In the genomic region with DNA sequence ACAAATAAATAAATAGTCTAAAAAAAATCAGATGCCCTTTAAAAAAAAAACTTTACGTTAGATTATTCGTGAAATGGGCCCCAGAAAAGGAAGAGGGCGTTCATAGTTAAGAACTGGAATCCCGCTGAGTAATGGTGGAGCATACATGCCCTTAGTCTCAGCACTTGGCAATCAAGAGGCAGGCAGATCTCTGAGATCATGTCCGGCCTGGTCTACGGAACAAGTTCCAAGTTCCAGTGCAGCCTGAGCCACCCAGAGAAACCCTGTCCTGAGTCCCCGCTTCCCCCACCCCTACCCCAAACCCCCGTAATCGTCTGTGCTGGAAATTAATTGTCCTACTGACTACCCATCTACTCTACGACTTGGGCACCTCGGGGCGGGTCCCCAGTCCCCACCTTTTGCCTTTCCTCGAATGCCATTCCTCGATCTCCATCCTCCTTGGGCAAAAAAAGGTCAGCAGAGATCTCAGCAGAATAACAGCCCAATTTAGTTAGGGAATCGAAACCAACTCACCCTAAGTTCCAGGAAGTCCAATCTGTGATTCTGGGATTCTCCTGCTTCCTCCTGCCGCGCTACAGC, we compare ENCODE assay signal across 8 mouse cellular contexts. TPM values are rescaled to one million over a fixed set of nuclear protein-coding genes. Genes with fewer than 3 reads are reported as not detected.
A peak's percentile ranks its signal among the peaks of the same experiment; 100 is the strongest.
DNase-seq lines count a peak whose midpoint lies in the region; ATAC-seq and TF ChIP-seq lines count a peak whose summit lies in the region.

No protein-coding gene starts in this region.

- no peaks in the 10 kb centered on the region for H3K9me3 ChIP-seq in embryonic facial prominence, embryonic 11.5 days (replicated peaks; ENCODE audit: control insufficient read depth, low read length)
- no peaks in the 10 kb centered on the region for H3K9me3 ChIP-seq in hindbrain, embryonic 11.5 days (ENCODE audit: control insufficient read depth, low read length)
- no peaks in the 10 kb centered on the region for H3K9me3 ChIP-seq in liver, embryonic 16.5 days (replicated peaks; ENCODE audit: control insufficient read depth, low read length)
- no peaks in the 10 kb centered on the region for H3K9me3 ChIP-seq in neural tube, embryonic 15.5 days (replicated peaks)

- H3K27me3 ChIP-seq in embryonic facial prominence, embryonic 11.5 days (ENCODE audit: control insufficient read depth, insufficient read depth, low read length) = peaks cover 6% of the 10 kb centered on the region; the same call in 1 of the 2 replicates
- H3K27me3 ChIP-seq in hindbrain, embryonic 11.5 days (ENCODE audit: control insufficient read depth, insufficient read depth, low read length) = no peaks in the 10 kb centered on the region
- H3K27me3 ChIP-seq in liver, embryonic 16.5 days (ENCODE audit: control insufficient read depth, insufficient read depth, low read depth, low read length) = no peaks in the 10 kb centered on the region; the same call in 1 of the 2 replicates
- peaks cover 21% of the 10 kb centered on the region; the same call in 1 of the 2 replicates for H3K27me3 ChIP-seq in neural tube, embryonic 15.5 days (replicated peaks)

- DNase-seq in gastrocnemius, adult 2 months = no peak
- no peak for DNase-seq in gastrocnemius, adult 18-20 months (ENCODE audit: low spot score)
- peak; percentile 2 for DNase-seq in embryonic facial prominence, embryonic 11.5 days (ENCODE audit: low spot score)
- DNase-seq in hindbrain, embryonic 11.5 days (ENCODE audit: low spot score) = no peak
- DNase-seq in urinary bladder, postnatal 10 days (ENCODE audit: low spot score) = no peak
- no peak for DNase-seq in layer of hippocampus, postnatal 36 days

- H3K27ac ChIP-seq in gastrocnemius, adult 2 months = peak overlapping the region; percentile 78
- no peak overlapping the region for H3K27ac ChIP-seq in embryonic facial prominence, embryonic 11.5 days (replicated peaks; ENCODE audit: low read depth, low read length)
- no peak overlapping the region for H3K27ac ChIP-seq in hindbrain, embryonic 11.5 days (ENCODE audit: low read depth, low read length)
- peak overlapping the region; percentile 21; the same call in 1 of the 2 replicates for H3K27ac ChIP-seq in liver, embryonic 16.5 days (ENCODE audit: low read length)
- no peak overlapping the region for H3K27ac ChIP-seq in neural tube, embryonic 15.5 days (replicated peaks)

- H3K4me1 ChIP-seq in embryonic facial prominence, embryonic 11.5 days (ENCODE audit: control insufficient read depth, insufficient read depth, low read length) = 0 out of 2 replicates have a peak, but pooled peaks cover 2% of the 10 kb centered on the region
- no peaks in the 10 kb centered on the region for H3K4me1 ChIP-seq in hindbrain, embryonic 11.5 days (replicated peaks; ENCODE audit: control insufficient read depth, insufficient read depth, low read length)
- H3K4me1 ChIP-seq in liver, embryonic 16.5 days (ENCODE audit: control insufficient read depth, low read depth, low read length) = peaks cover 3% of the 10 kb centered on the region; the same call in 1 of the 2 replicates
- H3K4me1 ChIP-seq in neural tube, embryonic 15.5 days = peaks cover 8% of the 10 kb centered on the region

- peak overlapping the region; percentile 66 for H3K4me2 ChIP-seq in embryonic facial prominence, embryonic 11.5 days (ENCODE audit: low read depth, low read length)
- H3K4me2 ChIP-seq in hindbrain, embryonic 11.5 days (replicated peaks; ENCODE audit: low read depth, low read length) = peak overlapping the region; percentile 45
- peak overlapping the region; percentile 75 for H3K4me2 ChIP-seq in liver, embryonic 16.5 days (ENCODE audit: low read depth, low read length)
- H3K4me2 ChIP-seq in neural tube, embryonic 15.5 days = peak overlapping the region; percentile 73

- 26% methylated on average over 17 of the region's 17 CpGs for WGBS in embryonic facial prominence, embryonic 11.5 days
- WGBS in hindbrain, embryonic 11.5 days = 31% methylated on average over 17 of the region's 17 CpGs
- WGBS in liver, embryonic 16.5 days (ENCODE audit: insufficient replicate concordance) = 8% methylated on average over 17 of the region's 17 CpGs
- WGBS in neural tube, embryonic 15.5 days = 28% methylated on average over 17 of the region's 17 CpGs

- ATAC-seq in embryonic facial prominence, embryonic 11.5 days (replicated peaks; ENCODE audit: insufficient number of reproducible peaks, low FRiP score, low TSS enrichment, low read depth) = no peak
- no peak for ATAC-seq in hindbrain, embryonic 11.5 days (ENCODE audit: low FRiP score)
- ATAC-seq in liver, embryonic 16.5 days (ENCODE audit: low read depth) = 0 out of 2 replicates have a peak, but pooled peaks have one; percentile 35
- no peak for ATAC-seq in neural tube, embryonic 15.5 days (ENCODE audit: low FRiP score)

- intact Hi-C loops in gastrocnemius, adult 2 months (cut with DNase I) = no loop called here

- no peaks in the 10 kb centered on the region for H3K36me3 ChIP-seq in embryonic facial prominence, embryonic 11.5 days (replicated peaks; ENCODE audit: control insufficient read depth, insufficient read depth, low read depth, low read length)
- no peaks in the 10 kb centered on the region for H3K36me3 ChIP-seq in hindbrain, embryonic 11.5 days (ENCODE audit: control insufficient read depth, insufficient read depth, low read length)
- no peaks in the 10 kb centered on the region for H3K36me3 ChIP-seq in liver, embryonic 16.5 days (ENCODE audit: control insufficient read depth, insufficient read depth)
- H3K36me3 ChIP-seq in neural tube, embryonic 15.5 days = no peaks in the 10 kb centered on the region

- H3K4me3 ChIP-seq in gastrocnemius, adult 2 months = peak overlapping the region; percentile 70
- peak overlapping the region; percentile 33 for H3K4me3 ChIP-seq in embryonic facial prominence, embryonic 11.5 days (ENCODE audit: low read depth, low read length)
- H3K4me3 ChIP-seq in hindbrain, embryonic 11.5 days (ENCODE audit: low read depth, low read length) = peak overlapping the region; percentile 32
- peak overlapping the region; percentile 61 for H3K4me3 ChIP-seq in liver, embryonic 16.5 days (ENCODE audit: low read depth, low read length)
- H3K4me3 ChIP-seq in neural tube, embryonic 15.5 days (replicated peaks) = peak overlapping the region; percentile 39

- TF ChIP-seq CTCF in gastrocnemius, adult 2 months (IDR thresholded peaks at IDR 0.05) = no peak

- H3K9ac ChIP-seq in embryonic facial prominence, embryonic 11.5 days (replicated peaks; ENCODE audit: low read length) = no peak overlapping the region; the same call in 1 of the 2 replicates
- H3K9ac ChIP-seq in hindbrain, embryonic 11.5 days (ENCODE audit: low read depth, low read length) = no peak overlapping the region
- peak overlapping the region; percentile 52 for H3K9ac ChIP-seq in liver, embryonic 16.5 days (ENCODE audit: low read depth, low read length)
- H3K9ac ChIP-seq in neural tube, embryonic 15.5 days (replicated peaks) = peak overlapping the region; percentile 45; the same call in 1 of the 2 replicates

RNA-seq across cellular contexts. Expression of a gene that starts 0.6 kb away (rescaled TPM):
- total RNA-seq in gastrocnemius, adult 2 months (2021) = 1 to 10 TPM in 1 of 2 experiments, under 1 TPM in 1; 0.77 to 1.4 TPM
- total RNA-seq in gastrocnemius, adult 18-20 months (2021) = under 1 TPM; 0.53 to 0.93 TPM
- polyA plus RNA-seq in embryonic facial prominence, embryonic 11.5 days (2014; fragmentation: Nextera tagmentation; extraction: Ambion mirVana) = 0.14 and 0.82 TPM in 2 replicates
- polyA plus RNA-seq in hindbrain, embryonic 11.5 days (2014; fragmentation: Nextera tagmentation; extraction: Ambion mirVana) = 0.14 and 1.3 TPM in 2 replicates
- polyA plus RNA-seq in liver, embryonic 16.5 days (2015; fragmentation: Nextera tagmentation; extraction: Ambion mirVana) = 2.8 and 3.3 TPM in 2 replicates
- polyA plus RNA-seq in neural tube, embryonic 15.5 days (2015; fragmentation: Nextera tagmentation; extraction: Ambion mirVana) = 0.29 and 1.1 TPM in 2 replicates
- 1 to 10 TPM in 1 of 2 experiments, under 1 TPM in 1; 0.20 to 1.0 TPM for total RNA-seq in layer of hippocampus, postnatal 36 days (2021)

RNA-seq across cellular contexts. Expression of a gene that starts 37.4 kb away (rescaled TPM):
- total RNA-seq in gastrocnemius, adult 2 months (2021) = 1 to 10 TPM; 4.5 to 5.2 TPM
- total RNA-seq in gastrocnemius, adult 18-20 months (2021) = 1 to 10 TPM; 3.5 to 4.2 TPM
- polyA plus RNA-seq in embryonic facial prominence, embryonic 11.5 days (2014; fragmentation: Nextera tagmentation; extraction: Ambion mirVana) = 95.7 and 96.7 TPM in 2 replicates
- polyA plus RNA-seq in hindbrain, embryonic 11.5 days (2014; fragmentation: Nextera tagmentation; extraction: Ambion mirVana) = 64.5 and 84.4 TPM in 2 replicates
- polyA plus RNA-seq in liver, embryonic 16.5 days (2015; fragmentation: Nextera tagmentation; extraction: Ambion mirVana) = 44.6 and 48.2 TPM in 2 replicates
- polyA plus RNA-seq in neural tube, embryonic 15.5 days (2015; fragmentation: Nextera tagmentation; extraction: Ambion mirVana) = 18.9 and 28.6 TPM in 2 replicates
- 10 to 100 TPM; 20.5 to 22.1 TPM for total RNA-seq in layer of hippocampus, postnatal 36 days (2021)

RNA-seq across cellular contexts. Expression of a gene that starts 56.2 kb away (rescaled TPM):
- under 1 TPM; 0.48 to 0.50 TPM for total RNA-seq in gastrocnemius, adult 2 months (2021)
- under 1 TPM; 0.66 to 0.88 TPM for total RNA-seq in gastrocnemius, adult 18-20 months (2021)
- not detected in 2 replicates for polyA plus RNA-seq in embryonic facial prominence, embryonic 11.5 days (2014; fragmentation: Nextera tagmentation; extraction: Ambion mirVana)
- polyA plus RNA-seq in hindbrain, embryonic 11.5 days (2014; fragmentation: Nextera tagmentation; extraction: Ambion mirVana) = 0.15 TPM in 1 of 2 replicates, not detected in the other
- 0.13 TPM in 1 of 2 replicates, not detected in the other for polyA plus RNA-seq in liver, embryonic 16.5 days (2015; fragmentation: Nextera tagmentation; extraction: Ambion mirVana)
- 0.69 and 0.86 TPM in 2 replicates for polyA plus RNA-seq in neural tube, embryonic 15.5 days (2015; fragmentation: Nextera tagmentation; extraction: Ambion mirVana)
- total RNA-seq in layer of hippocampus, postnatal 36 days (2021) = 10 to 100 TPM; 35.2 to 35.9 TPM

Comparison
In these comparisons a context has a peak if more than half of its experiments do, and no peak if none do; other contexts are left out.
1. H3K27ac ChIP-seq: peak in gastrocnemius, adult 2 months (single experiment) and liver, embryonic 16.5 days (single experiment); none in embryonic facial prominence, embryonic 11.5 days (single experiment), hindbrain, embryonic 11.5 days (single experiment) and neural tube, embryonic 15.5 days (single experiment).
2. H3K9ac ChIP-seq: peak in liver, embryonic 16.5 days (single experiment) and neural tube, embryonic 15.5 days (single experiment); none in embryonic facial prominence, embryonic 11.5 days (single experiment) and hindbrain, embryonic 11.5 days (single experiment).
3. Peak in every context shown above with its lines, with median percentiles within 50 percentile points of each other: H3K4me3 ChIP-seq and H3K4me2 ChIP-seq.